Mouse (Mus musculus) neural tube, embryonic 12.5 days (tissue): ENCODE results near the gene Ifi27l2b. TPM values are rescaled to one million over a fixed set of nuclear protein-coding genes. Genes with fewer than 3 reads are reported as not detected.
"Not testable (repeated sequence)": the region's sequence is repeated elsewhere in the genome, so short reads cannot be mapped to it uniquely, and the experiment has no call there.

Source experiments
- ATAC-seq: fragments of 200-750 bp; cut with Nextera tagmentation; 2 replicates; pipeline ENCODE4 v1.8.0; 2017; ENCODE audit warnings: low read depth, mild to moderate bottlenecking, moderate TSS enrichment, moderate library complexity; ENCODE audit not compliant: low FRiP score
- H3K27ac ChIP-seq: fragments of 300-500 bp; sonication (generic); 2 replicates; pipeline ENCODE4 v1.5.1; 2016
- H3K27me3 ChIP-seq: fragments of 300-500 bp; sonication (generic); replicated peaks from 2 replicates; pipeline ENCODE4 v1.6.1; 2016; ENCODE audit warnings: mild to moderate bottlenecking
- H3K36me3 ChIP-seq: fragments of 300-500 bp; sonication (generic); 2 replicates; pipeline ENCODE4 v1.6.1; 2016; ENCODE audit warnings: mild to moderate bottlenecking
- H3K4me1 ChIP-seq: fragments of 300-500 bp; sonication (generic); 2 replicates; pipeline ENCODE4 v1.6.1; 2016
- H3K4me2 ChIP-seq: fragments of 300-500 bp; sonication (generic); replicated peaks from 2 replicates; pipeline ENCODE4 v1.6.1; 2016; ENCODE audit warnings: mild to moderate bottlenecking
- H3K4me3 ChIP-seq: fragments of 300-500 bp; sonication (generic); 2 replicates; pipeline ENCODE4 v1.5.1; 2016
- H3K9ac ChIP-seq: fragments of 300-500 bp; sonication (generic); 2 replicates; pipeline ENCODE4 v1.6.1; 2016; ENCODE audit warnings: mild to moderate bottlenecking
- H3K9me3 ChIP-seq: fragments of 300-500 bp; sonication (generic); 2 replicates; pipeline ENCODE4 v1.6.1; 2016; ENCODE audit warnings: mild to moderate bottlenecking
- WGBS: fragments of 180-500 bp; shearing (Covaris S2); methylation state at CpG from one replicate; pipeline ENCODE4 v1.1.7; 2016; 5-methylcytosine and 5-hydroxymethylcytosine counted together
- polyA plus RNA-seq: library from polyadenylated mRNA; unstranded; fragments of >200 nt; fragmentation: Nextera tagmentation; extraction: Ambion mirVana; gene quantifications from 2 replicates; pipeline ENCODE4 v1.2.1, GENCODE M21; 2016

Gene Ifi27l2b
- polyA plus RNA-seq = not detected in 2 replicates

DNA sequence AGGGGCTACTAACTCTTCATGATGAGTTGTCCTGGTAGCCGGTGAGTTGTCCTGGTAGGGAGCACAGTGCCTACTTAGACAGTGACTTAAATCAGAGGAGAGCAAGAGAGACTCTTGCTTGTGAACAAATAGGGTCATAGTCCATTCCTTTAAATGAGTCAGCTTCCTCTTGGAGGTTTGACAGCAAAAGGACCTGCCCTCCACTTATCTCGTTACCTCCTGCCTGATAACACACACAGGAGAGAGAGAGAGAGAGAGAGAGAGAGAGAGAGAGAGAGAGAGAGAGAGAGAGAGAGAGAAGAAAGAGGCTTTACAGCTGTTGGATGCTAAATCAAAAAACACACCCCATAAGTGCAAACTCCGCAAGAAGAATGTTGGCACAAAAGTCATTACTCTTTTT lies at the start of gene Ifi27l2b:
TSS of gene Ifi27l2b (minus strand) at position 84 of the 400 bp plus-strand sequence.
- WGBS = 80% methylated on average over 3 of the region's 3 CpGs
- no peak for ATAC-seq
- Histone ChIP-seq H3K4me2 (no peak within 1 kb of the TSS), H3K9me3 (no peaks in the 10 kb centered on the region), H3K27me3 (no peaks in the 10 kb centered on the region), H3K4me1 (no peaks in the 10 kb centered on the region), H3K36me3 (no peaks in the 10 kb centered on the region), H3K4me3 (no peak within 1 kb of the TSS), H3K27ac (no peak within 1 kb of the TSS), H3K9ac (no peak within 1 kb of the TSS)

DNA sequence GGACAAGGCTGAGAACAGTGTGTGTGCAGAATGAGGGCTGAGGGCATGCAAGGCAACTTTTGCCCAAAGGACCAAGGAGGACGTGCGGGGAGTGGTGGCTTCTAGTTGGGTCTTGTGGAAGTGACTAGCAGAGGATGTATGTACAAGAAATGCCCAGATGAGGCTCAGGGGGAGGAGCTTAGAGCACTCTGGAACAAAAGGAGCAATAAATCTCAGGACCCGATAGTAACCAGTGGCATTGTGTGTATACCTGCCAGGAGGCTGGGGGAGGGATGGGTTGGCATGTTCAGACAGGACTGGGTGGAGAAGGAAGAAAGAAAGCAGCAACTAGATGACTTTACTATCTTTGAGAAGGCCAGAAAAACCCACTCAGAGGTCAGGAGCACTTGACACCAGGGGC lies 47.4 kb upstream of the Ifi27l2b start:
- 68% methylated on average over 3 of the region's 3 CpGs for WGBS
- Histone ChIP-seq H3K36me3 (no peaks in the 10 kb centered on the region), H3K4me3 (no peak overlapping the region), H3K27ac (no peak overlapping the region), H3K27me3 (no peaks in the 10 kb centered on the region), H3K4me2 (no peak overlapping the region), H3K4me1 (no peaks in the 10 kb centered on the region), H3K9ac (no peak overlapping the region), H3K9me3 (no peaks in the 10 kb centered on the region)
- no peak for ATAC-seq

GRCm38 (mm10) chr12:103503300-103503699 lies 46.3 kb upstream of the Ifi27l2b start:
- Histone ChIP-seq H3K4me1 (no peaks in the 10 kb centered on the region), H3K9me3 (no peaks in the 10 kb centered on the region), H3K4me2 (no peak overlapping the region), H3K27ac (no peak overlapping the region), H3K9ac (no peak overlapping the region), H3K27me3 (no peaks in the 10 kb centered on the region), H3K4me3 (no peak overlapping the region), H3K36me3 (no peaks in the 10 kb centered on the region)
- WGBS = 85% methylated on average over 3 of the region's 3 CpGs
- ATAC-seq = no peak

- no peak overlapping the region for H3K9ac ChIP-seq
Measured at GRCm38 (mm10) chr12:103499261-103499660, 42.2 kb upstream of the Ifi27l2b start.

GRCm38 (mm10) chr12:103498768-103499167 lies 41.7 kb upstream of the Ifi27l2b start:
- no peak overlapping the region for H3K9ac ChIP-seq
- no peak for ATAC-seq
- no peaks in the 10 kb centered on the region for H3K9me3 ChIP-seq
- no peak overlapping the region for H3K4me2 ChIP-seq
- H3K4me1 ChIP-seq = no peaks in the 10 kb centered on the region
- H3K36me3 ChIP-seq = no peaks in the 10 kb centered on the region
- H3K27me3 ChIP-seq = no peaks in the 10 kb centered on the region
- no peak overlapping the region for H3K4me3 ChIP-seq
- H3K27ac ChIP-seq = no peak overlapping the region
- 80% methylated on average over 5 of the region's 5 CpGs for WGBS

More at GRCm38 (mm10) chr12:103499261-103499660, 42.2 kb upstream of the Ifi27l2b start:
- WGBS = 80% methylated on average over 2 of the region's 2 CpGs
- Histone ChIP-seq H3K36me3 (no peaks in the 10 kb centered on the region), H3K4me2 (no peak overlapping the region), H3K27me3 (no peaks in the 10 kb centered on the region), H3K9me3 (no peaks in the 10 kb centered on the region), H3K27ac (no peak overlapping the region), H3K4me1 (no peaks in the 10 kb centered on the region), H3K4me3 (no peak overlapping the region)
- ATAC-seq = no peak

DNA sequence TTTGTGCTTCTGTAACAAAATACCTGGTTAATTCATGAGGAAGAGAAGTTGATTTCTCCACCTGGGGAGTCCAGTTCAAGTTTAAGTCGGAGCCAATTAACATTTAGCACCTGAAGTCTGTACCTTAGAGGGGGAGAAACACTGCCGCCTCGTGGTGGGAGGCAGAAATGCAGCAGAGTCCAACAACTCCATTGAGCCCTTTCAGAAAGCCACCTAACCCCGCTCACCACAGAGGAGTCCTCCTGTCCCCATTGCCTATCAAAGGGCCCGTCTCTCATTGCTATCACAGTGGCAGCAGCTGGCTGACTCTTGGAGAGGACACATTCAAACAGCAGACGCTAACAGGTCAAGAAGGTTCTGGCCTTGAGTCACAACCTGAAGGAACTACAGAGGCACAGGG lies 37.5 kb upstream of the Ifi27l2b start:
- H3K9me3 ChIP-seq = no peaks in the 10 kb centered on the region
- WGBS = 23% methylated on average over 6 of the region's 6 CpGs
- H3K36me3 ChIP-seq = no peaks in the 10 kb centered on the region
- no peak overlapping the region for H3K4me3 ChIP-seq
- no peak overlapping the region for H3K9ac ChIP-seq
- no peak overlapping the region for H3K4me2 ChIP-seq
- H3K27ac ChIP-seq = no peak overlapping the region
- H3K4me1 ChIP-seq = no peaks in the 10 kb centered on the region
- ATAC-seq = no peak
- H3K27me3 ChIP-seq = no peaks in the 10 kb centered on the region

DNA sequence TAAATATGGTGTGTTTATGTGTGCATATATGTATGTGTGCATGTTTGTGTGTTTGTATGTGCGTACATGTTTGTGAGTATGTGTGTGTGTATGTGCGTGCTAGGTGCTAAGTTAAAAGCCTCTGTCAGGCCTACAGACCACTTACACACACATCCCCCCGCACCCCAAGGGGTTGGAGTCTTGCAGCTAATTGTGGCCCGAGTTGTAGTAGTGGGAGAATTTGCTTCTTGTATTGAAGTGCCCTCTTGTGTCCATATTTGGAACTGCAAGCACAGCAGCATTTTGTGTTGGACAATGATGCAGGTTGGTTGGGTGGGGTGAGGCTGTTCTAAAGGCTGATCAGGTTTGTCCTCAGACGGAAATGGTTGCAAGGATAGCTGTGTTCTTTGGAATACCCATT lies 35.7 kb upstream of the Ifi27l2b start:
- ATAC-seq = 0 out of 2 replicates have a peak, but pooled peaks have one; percentile 48
- Histone ChIP-seq H3K4me3 (no peak overlapping the region), H3K27me3 (no peaks in the 10 kb centered on the region), H3K9ac (no peak overlapping the region), H3K4me2 (no peak overlapping the region), H3K4me1 (no peaks in the 10 kb centered on the region), H3K27ac (no peak overlapping the region), H3K36me3 (no peaks in the 10 kb centered on the region), H3K9me3 (no peaks in the 10 kb centered on the region)
- 40% methylated on average over 5 of the region's 5 CpGs for WGBS

DNA sequence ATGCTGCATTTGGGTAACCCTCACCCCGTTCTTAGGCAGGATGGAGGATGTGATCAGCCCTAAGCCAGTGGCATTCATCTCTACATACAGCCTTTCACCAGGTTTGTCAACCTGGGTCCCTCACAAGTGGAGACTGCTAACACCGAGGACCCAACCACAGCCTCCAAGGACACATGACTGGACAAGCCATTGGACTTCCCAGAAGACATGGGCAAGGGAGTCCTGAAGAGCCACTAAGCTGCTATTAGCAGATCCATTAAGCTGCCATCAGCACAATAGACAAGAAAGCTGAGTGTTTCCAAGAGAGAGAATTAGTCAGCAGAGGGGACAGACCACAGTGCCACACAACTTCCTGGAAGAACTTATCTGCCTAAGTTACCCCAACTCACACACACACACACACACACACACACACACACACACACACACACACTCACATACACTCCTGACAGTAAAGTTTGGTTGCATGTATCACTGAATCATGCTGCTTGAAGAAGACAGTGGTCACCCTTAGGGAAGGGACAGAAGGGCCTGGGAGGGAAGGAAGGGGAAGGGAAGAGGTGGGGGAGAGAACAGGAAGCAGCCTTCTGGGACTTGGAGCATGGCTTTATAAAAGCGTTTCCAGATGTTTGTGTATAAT lies 34.2 kb upstream of the Ifi27l2b start:
- Histone ChIP-seq H3K4me3 (no peak overlapping the region), H3K27ac (no peak overlapping the region), H3K27me3 (no peaks in the 10 kb centered on the region), H3K9ac (no peak overlapping the region), H3K9me3 (no peaks in the 10 kb centered on the region), H3K36me3 (no peaks in the 10 kb centered on the region), H3K4me1 (no peaks in the 10 kb centered on the region), H3K4me2 (no peak overlapping the region)
- 81% methylated on average over 3 of the region's 3 CpGs for WGBS
- no peak for ATAC-seq

GRCm38 (mm10) chr12:103487750-103488149 lies 30.7 kb upstream of the Ifi27l2b start:
- Histone ChIP-seq H3K4me1 (no peaks in the 10 kb centered on the region), H3K4me2 (no peak overlapping the region), H3K36me3 (no peaks in the 10 kb centered on the region), H3K27me3 (no peaks in the 10 kb centered on the region), H3K4me3 (no peak overlapping the region), H3K9ac (no peak overlapping the region), H3K9me3 (no peaks in the 10 kb centered on the region), H3K27ac (no peak overlapping the region)
- ATAC-seq = no peak
- WGBS = 77% methylated on average over 2 of the region's 2 CpGs

- H3K4me1 ChIP-seq = no peaks in the 10 kb centered on the region
- no peaks in the 10 kb centered on the region for H3K9me3 ChIP-seq
- ATAC-seq = no peak
- 80% methylated on average over 4 of the region's 4 CpGs for WGBS
- no peaks in the 10 kb centered on the region for H3K36me3 ChIP-seq
- H3K4me2 ChIP-seq = no peak overlapping the region
- H3K27ac ChIP-seq = no peak overlapping the region
- H3K9ac ChIP-seq = no peak overlapping the region
- H3K4me3 ChIP-seq = no peak overlapping the region
- H3K27me3 ChIP-seq = no peaks in the 10 kb centered on the region
Measured at GRCm38 (mm10) chr12:103487276-103487675, 30.3 kb upstream of the Ifi27l2b start.

DNA sequence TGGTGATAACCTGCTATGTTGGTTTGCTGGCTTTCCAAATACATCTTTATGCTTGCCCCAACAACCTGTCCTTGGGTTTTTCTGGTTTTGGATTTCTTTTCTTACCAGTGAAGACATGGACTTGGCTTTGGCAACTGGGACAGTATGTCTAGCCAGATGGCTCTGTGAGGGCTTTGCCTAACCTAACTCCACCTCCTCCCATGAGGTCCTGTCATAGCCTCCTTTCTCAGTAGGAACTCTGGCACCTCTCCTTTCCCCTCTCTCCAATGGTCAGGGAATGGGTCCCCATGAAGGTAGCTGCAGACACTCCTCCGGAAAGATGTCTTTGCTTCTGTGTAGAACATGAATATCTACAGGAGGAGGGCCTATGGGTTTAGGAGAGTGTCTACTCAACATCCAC lies 29.7 kb upstream of the Ifi27l2b start:
- no peaks in the 10 kb centered on the region for H3K9me3 ChIP-seq
- no peak overlapping the region for H3K4me2 ChIP-seq
- H3K4me1 ChIP-seq = no peaks in the 10 kb centered on the region
- no peaks in the 10 kb centered on the region for H3K36me3 ChIP-seq
- no peak overlapping the region for H3K9ac ChIP-seq
- H3K27me3 ChIP-seq = no peaks in the 10 kb centered on the region
- H3K27ac ChIP-seq = no peak overlapping the region
- 81% methylated on average over 1 of the region's 1 CpGs for WGBS
- ATAC-seq = no peak
- H3K4me3 ChIP-seq = no peak overlapping the region

GRCm38 (mm10) chr12:103484200-103484972 lies 27.4 kb upstream of the Ifi27l2b start:
- H3K27me3 ChIP-seq, ATAC-seq, H3K27ac ChIP-seq, H3K4me2 ChIP-seq, H3K36me3 ChIP-seq, H3K4me1 ChIP-seq, H3K9me3 ChIP-seq, H3K4me3 ChIP-seq, H3K9ac ChIP-seq: not testable (repeated sequence)
- WGBS = 61% methylated on average over 9 of the region's 9 CpGs

DNA sequence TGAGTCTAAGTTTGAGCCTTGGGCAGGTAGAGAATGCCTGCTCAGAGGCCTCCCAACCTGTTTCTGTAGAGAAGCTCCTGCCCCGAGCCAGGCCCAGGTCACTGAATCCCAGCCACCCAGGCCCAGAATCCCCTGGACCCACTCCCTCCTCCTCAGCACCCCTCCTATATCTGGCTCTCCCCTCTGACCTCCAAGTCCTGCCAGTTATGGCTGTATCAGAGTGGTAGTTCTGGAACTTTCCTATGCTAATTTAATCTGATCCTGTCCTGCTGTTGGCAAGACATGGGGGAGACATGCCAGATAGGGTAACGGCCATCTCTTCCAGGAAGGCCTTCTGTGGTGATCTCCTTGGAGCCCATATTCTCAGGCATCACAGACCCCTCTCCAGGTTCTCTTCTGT lies 25.8 kb upstream of the Ifi27l2b start:
- Histone ChIP-seq H3K4me3 (no peak overlapping the region), H3K9ac (no peak overlapping the region), H3K9me3 (no peaks in the 10 kb centered on the region), H3K36me3 (no peaks in the 10 kb centered on the region), H3K4me1 (no peaks in the 10 kb centered on the region), H3K4me2 (no peak overlapping the region), H3K27ac (no peak overlapping the region), H3K27me3 (no peaks in the 10 kb centered on the region)
- 85% methylated on average over 2 of the region's 2 CpGs for WGBS
- no peak for ATAC-seq
